23 mouse cellular contexts compared by ENCODE assay signal in the genomic region with DNA sequence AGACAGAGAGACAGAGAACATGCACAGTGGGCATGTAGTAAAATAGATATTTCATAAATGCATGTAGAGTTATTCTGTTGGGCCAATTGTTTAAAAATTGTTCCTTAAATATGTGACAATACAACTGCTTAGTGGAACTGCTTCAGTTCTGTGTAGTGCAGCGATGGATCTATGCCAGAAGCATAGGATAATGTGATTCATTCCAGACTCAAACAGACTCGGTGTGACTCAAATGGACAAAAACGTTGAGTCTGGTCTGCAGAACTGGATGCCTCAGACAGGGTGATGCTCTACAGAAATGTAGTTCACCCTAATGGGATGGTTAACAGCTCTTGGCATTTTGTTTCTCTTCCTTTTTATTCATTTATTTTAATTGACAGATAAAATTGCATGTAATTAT. TPM values are rescaled to one million over a fixed set of nuclear protein-coding genes. Genes with fewer than 3 reads are reported as not detected.
DNase-seq lines count a peak whose midpoint lies in the region.
"Had no signal": no experiment of that assay in that cellular context is flagged by ENCODE, and none has a peak within 500 bp of the region (broad histone marks: within the 10 kb centered on the region; RNA-seq: fewer than 3 reads in every experiment).

No protein-coding gene starts in this region.

- H3K36me3 ChIP-seq in midbrain, embryonic 10.5 days = no peaks in the 10 kb centered on the region
- H3K36me3 ChIP-seq: heart, embryonic 15.5 days; hindbrain, embryonic 13.5 days; kidney, embryonic 15.5 days; limb, embryonic 13.5 days; midbrain, embryonic 15.5 days; neural tube, embryonic 12.5 days had no signal

- DNase-seq in frontal cortex, postnatal 36 days (ENCODE audit: low spot score in 2 of 2) = peak; percentile 2 to 18
- DNase-seq in frontal cortex, postnatal 25 days (ENCODE audit: low spot score in 2 of 2) = no peak
- DNase-seq in right cerebral cortex, adult 18-20 months = peak; percentile 13
- DNase-seq in right cerebral cortex, postnatal 25 days = no peak
- DNase-seq in brain, adult 2 months (ENCODE audit: low read depth, low spot score) = peak; percentile 79
- DNase-seq in thymus, postnatal 36 days = no peak
- DNase-seq in midbrain, embryonic 10.5 days (ENCODE audit: low spot score) = no peak
- DNase-seq: adrenal gland, postnatal 14 days; cerebellum, adult 9-10 months; heart, postnatal 36 days; kidney, adult 11 months; kidney, postnatal 4 days; lung, postnatal 4 days; spleen, adult 18-20 months had no signal

- H3K4me1 ChIP-seq in midbrain, embryonic 10.5 days = no peaks in the 10 kb centered on the region
- H3K4me1 ChIP-seq: heart, embryonic 15.5 days; hindbrain, embryonic 13.5 days; kidney, embryonic 15.5 days; limb, embryonic 13.5 days; midbrain, embryonic 15.5 days; neural tube, embryonic 12.5 days had no signal

- no peak overlapping the region for H3K27ac ChIP-seq in midbrain, embryonic 10.5 days (replicated peaks)
- H3K27ac ChIP-seq: heart, embryonic 15.5 days; hindbrain, embryonic 13.5 days; kidney, embryonic 15.5 days; limb, embryonic 13.5 days; liver, embryonic 14.5 days; midbrain, embryonic 15.5 days; neural tube, embryonic 12.5 days had no signal

- no peaks in the 10 kb centered on the region for H3K27me3 ChIP-seq in midbrain, embryonic 10.5 days (ENCODE audit: low read depth, poor library complexity, severe bottlenecking)
- H3K27me3 ChIP-seq: heart, embryonic 15.5 days; hindbrain, embryonic 13.5 days; kidney, embryonic 15.5 days; limb, embryonic 13.5 days; midbrain, embryonic 15.5 days; neural tube, embryonic 12.5 days had no signal

- WGBS in midbrain, embryonic 10.5 days = 84% methylated on average over 3 of the region's 3 CpGs

- no peak overlapping the region for H3K4me3 ChIP-seq in midbrain, embryonic 10.5 days
- H3K4me3 ChIP-seq: heart, embryonic 15.5 days; hindbrain, embryonic 13.5 days; kidney, embryonic 15.5 days; limb, embryonic 13.5 days; midbrain, embryonic 15.5 days; neural tube, embryonic 12.5 days had no signal

- no peaks in the 10 kb centered on the region for H3K9me3 ChIP-seq in midbrain, embryonic 10.5 days (replicated peaks)
- H3K9me3 ChIP-seq: heart, embryonic 15.5 days; hindbrain, embryonic 13.5 days; kidney, embryonic 15.5 days; limb, embryonic 13.5 days; midbrain, embryonic 15.5 days; neural tube, embryonic 12.5 days had no signal

RNA-seq across cellular contexts. Expression of gene Kcnj16, which starts 32.1 kb away (rescaled TPM):
- polyA plus RNA-seq in midbrain, embryonic 10.5 days (2016; fragmentation: Nextera tagmentation; extraction: Ambion mirVana) = 0.06 TPM in 1 of 2 replicates, not detected in the other
- polyA plus RNA-seq: heart, embryonic 15.5 days; limb, embryonic 13.5 days; lung, embryonic 16.5 days; testis, adult 2 months had no signal

Comparison
In these comparisons a context has a peak if more than half of its experiments do, and no peak if none do; other contexts are left out.
1. DNase-seq: peak in frontal cortex, postnatal 36 days (2 of 2), right cerebral cortex, adult 18-20 months (single experiment) and brain, adult 2 months (single experiment); none in frontal cortex, postnatal 25 days (0 of 2), right cerebral cortex, postnatal 25 days (single experiment), thymus, postnatal 36 days (0 of 2) and midbrain, embryonic 10.5 days (single experiment).